Mouse (Mus musculus) adrenal gland, postnatal 36 days (tissue): ENCODE data around the gene Abcg8. TPM values are rescaled to one million over a fixed set of nuclear protein-coding genes. Genes with fewer than 3 reads are reported as not detected.

Source experiments
- DNase-seq, 2 experiments: peaks; one replicate each; pipeline ENCODE4 v3.0.0; 2021; ENCODE audit warnings: mixed read lengths in 1 of 2
- total RNA-seq, 2 experiments: library from RNA; stranded (reverse); gene quantifications; 2 replicates each; pipeline ENCODE4 v1.2.3; 2021

The Abcg8 gene
- total RNA-seq, 2 experiments from 2014 or later: not detected

DNA sequence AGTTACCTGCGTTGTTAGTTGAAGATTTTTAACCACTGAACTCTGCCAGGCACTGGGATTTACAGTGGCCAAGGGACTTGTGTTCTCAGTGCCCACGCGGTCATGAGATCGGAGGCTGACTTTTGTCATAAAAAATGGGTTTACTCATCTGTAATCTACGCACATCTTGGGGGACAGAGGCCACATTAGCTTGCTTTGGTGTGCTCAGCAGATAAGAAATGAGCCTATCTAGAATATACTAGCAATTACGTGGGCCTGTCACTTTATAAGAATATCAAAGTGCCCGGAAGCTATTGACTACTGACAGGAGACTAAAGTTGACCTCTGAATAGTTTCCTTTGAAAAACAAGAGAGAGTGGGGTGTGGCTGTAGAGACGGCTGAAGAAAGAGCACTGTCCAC lies 17.2 kb upstream of the Abcg8 start:
- DNase-seq: no peak

DNA sequence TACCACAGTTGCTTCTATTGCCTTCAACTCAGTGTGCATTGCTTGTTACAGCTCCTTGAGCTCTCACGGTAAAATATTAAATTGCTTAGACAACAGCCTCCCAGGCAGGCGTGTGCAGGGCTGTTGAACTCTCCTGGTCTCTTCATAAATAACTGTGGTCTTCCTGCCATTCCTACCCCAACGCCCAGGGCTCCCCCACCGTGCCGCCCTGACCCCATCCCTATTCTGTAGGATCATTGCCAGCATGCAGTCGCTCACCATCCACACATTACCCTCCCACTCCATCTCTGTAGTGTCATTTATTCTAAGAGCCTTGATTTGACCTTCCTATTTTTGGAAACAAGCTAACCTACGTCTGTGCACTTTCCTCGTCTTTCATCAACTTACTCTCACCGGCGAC lies 11.0 kb upstream of the Abcg8 start:
- no peak for DNase-seq

DNA sequence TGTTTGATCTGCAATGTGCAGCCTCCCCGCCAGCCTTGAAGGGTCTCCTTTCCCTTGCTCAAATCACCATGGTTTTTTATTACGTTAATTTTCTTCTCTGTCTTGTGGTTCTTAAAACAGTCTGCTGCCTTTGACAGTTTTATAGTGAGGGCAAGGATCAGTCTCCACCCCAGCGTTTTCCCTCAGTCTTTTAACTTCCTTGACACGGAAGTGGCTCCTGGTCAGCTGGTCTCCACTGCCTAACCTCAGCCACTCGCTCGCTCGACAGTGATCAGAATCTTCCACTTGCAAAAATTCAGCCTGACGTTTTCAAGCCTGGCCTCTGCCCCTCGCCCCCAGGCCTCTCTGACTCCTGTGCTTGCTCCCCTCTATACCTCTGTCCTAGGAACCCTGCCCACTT lies 10.4 kb upstream of the Abcg8 start:
- no peak for DNase-seq

GRCm38 (mm10) chr17:84667848-84668247 lies 8.3 kb upstream of the Abcg8 start:
- no peak for DNase-seq

- DNase-seq: no peak
Measured at GRCm38 (mm10) chr17:84672376-84673369, 3.4 kb upstream of the Abcg8 start.

DNA sequence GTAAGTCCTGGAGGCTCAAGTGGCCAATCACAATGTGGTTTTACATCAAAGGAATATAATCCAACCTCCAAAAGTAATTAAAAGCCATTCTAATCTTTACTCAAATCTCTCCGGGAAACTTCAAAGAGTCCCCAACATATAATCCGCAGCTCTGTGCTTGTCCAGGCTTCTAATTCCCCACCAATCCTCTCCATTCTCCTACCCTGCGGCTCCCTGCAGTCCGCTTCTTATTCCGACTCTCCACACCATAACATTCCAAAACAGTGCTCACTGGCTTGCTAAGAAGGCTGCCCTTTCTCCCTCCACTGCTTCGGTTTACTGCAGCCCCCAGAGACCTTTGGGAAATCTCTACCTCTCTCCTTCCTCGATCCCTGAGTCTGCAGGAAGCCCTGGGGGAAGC lies 2.1 kb upstream of the Abcg8 start:
- no peak for DNase-seq

DNA sequence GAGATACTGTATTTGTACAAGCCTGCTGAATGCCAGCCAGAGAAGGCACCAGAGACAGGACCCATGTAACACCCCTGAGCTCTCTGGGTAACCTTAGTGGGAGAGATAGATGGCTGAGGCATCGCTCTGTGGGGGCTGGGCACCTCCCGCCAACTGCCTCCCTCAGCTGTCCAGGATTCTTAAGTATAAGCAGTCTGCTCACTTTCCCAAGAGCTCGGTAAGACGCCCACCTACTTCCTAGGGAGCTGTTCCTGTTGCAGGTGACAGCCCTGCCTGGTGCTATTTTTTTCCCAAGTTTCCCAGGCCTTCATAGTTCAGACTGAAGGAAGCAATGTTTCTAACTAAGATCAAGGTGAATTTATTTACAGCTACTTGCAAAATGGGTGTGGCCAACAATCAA lies 898 bp upstream of the Abcg8 start:
- no peak for DNase-seq

- no peak for DNase-seq
Measured at GRCm38 (mm10) chr17:84677595-84677994, 1.5 kb downstream of the Abcg8 start.

DNA sequence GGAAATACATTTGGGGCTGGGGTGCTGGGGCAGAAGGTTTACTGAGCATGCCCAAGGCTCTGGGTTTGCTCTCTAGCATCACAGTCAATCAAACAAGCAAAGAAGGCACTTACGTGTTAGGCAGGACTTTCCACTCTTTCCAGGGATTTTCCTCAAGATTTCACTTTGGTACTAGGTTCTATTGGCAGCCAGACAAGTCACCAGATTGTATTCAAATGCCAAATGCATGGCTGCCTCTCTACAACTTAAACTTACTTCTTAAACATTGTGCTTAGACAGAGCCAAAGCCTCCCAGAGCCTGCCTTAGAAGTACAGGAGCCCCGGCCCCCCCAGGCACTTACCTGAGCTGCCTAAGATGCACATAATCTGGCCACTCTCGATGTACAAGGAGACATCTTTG lies 5.6 kb downstream of the Abcg8 start:
- DNase-seq: no peak

GRCm38 (mm10) chr17:84682734-84683717 lies 6.9 kb downstream of the Abcg8 start, which contains the start of gene Abcg5:
TSS of gene Abcg5 (minus strand) at chr17:84683011.
- no peak for DNase-seq

- DNase-seq: no peak
Measured at GRCm38 (mm10) chr17:84684284-84684683, 8.2 kb downstream of the Abcg8 start.

GRCm38 (mm10) chr17:84685286-84685685 lies 9.2 kb downstream of the Abcg8 start:
- DNase-seq: no peak

GRCm38 (mm10) chr17:84687994-84688393 lies 11.9 kb downstream of the Abcg8 start:
- DNase-seq: no peak

DNA sequence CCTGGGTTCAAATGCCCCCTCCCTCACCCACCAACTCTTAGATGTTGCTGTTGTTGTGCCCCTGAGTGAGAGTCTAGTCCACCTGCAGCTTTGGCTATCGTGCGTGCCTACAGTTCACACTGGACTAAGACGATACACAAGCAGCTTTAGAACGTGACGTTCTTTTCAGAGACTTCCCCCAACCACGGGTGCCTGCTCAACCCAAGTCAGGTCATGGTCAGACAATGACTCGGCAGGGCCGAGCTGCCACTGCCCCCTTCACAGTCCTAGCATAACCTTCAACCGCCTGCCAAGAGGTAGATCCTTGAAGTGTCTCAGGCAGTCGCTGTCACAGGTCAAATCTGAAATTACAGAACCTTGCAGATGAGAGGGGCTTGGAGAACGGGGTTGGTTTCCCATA lies 12.7 kb downstream of the Abcg8 start:
- DNase-seq: peak; percentile 69 to 83

GRCm38 (mm10) chr17:84689316-84689715 lies 13.2 kb downstream of the Abcg8 start:
- peak in 1 of 2 experiments; percentile 18 for DNase-seq

DNA sequence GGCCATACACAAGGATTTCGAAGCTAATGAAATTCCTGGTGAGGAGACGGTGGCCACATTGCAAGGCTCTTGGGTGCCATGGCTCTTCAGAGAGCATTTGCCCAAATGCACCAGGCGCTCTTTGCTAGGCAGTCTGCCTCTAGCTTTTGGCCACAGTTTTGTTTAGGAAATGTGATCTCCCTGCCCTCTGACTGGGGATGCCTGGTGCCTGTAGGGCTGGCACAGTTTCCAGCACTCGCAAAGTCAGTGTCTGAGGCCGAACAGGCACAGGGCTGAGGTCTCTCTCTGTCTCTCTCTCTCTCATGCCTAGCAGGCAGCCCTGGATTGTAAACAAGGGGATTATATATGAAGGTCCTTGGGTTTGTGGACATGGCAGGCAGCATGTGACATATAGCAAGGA lies 14.0 kb downstream of the Abcg8 start:
- no peak for DNase-seq

- peak in 1 of 2 experiments; percentile 16 for DNase-seq
Measured at GRCm38 (mm10) chr17:84693741-84694140, 17.6 kb downstream of the Abcg8 start.

GRCm38 (mm10) chr17:84696537-84696936 lies 20.4 kb downstream of the Abcg8 start:
- DNase-seq: no peak

DNA sequence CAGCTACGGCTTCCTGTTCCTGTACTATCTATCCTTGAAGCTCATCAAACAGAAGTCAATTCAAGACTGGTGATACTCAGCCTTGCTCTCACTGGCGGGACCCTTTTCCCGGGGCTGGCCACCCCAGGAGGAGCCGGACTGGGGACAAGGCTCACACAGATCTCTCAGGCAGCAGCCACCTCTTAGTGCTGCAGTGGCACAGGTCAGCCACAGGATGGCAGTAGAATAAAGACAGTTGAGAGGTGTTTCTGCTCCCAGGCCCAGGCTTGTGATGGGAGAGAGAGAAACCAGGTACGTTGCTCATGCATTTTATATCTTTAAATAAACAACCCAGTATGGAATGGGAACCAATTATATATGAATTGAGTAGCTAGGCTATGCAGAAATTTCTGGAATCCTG lies 22.6 kb downstream of the Abcg8 start:
- peak; percentile 44 to 58 for DNase-seq

- peak in 1 of 2 experiments; percentile 20 for DNase-seq
Measured at GRCm38 (mm10) chr17:84707407-84707806, 31.3 kb downstream of the Abcg8 start.

DNA sequence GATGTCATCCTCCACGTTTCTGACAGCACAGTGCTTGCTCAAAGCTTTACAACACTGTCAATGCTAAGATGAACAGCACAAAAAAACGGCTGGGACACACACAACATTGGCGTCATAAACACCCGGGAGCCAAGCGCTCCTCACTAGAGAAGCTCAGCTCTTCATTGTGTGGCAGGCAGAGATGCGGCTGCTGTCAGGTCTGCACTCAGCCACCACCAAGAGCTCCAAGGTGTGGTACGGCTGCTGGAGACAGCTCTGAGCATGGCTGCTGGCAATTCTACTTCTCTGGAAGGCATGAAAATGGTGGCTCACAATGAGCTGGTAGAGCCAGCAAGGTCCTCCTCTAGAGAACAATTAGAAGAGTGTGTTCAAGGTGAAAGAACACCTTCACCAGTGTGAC lies 32.7 kb downstream of the Abcg8 start:
- DNase-seq: no peak

DNA sequence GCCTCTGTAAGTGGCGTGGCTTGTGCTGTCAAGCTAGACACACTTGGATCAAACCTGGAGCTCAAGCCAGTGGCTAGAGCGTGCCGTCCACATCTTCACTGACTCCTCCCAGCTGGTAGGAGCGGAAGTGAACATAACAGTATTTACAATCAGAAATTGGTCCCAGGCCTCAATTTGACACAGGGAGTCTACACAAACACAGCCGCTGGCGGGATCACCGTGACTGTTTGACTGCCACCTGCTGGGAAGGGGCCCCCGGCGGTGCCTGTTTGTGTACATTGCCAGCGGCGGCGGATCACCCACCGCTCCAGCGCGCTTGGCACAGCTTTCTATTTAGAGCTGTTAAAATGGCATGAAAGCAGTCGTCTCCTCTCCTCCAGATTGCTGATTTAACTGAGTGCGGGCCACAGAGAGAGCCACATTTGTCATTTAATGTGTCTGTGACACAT lies 33.3 kb downstream of the Abcg8 start:
- DNase-seq: no peak
